Mouse (Mus musculus): Measurements from ENCODE around the gene Plxdc1. TPM values are rescaled to one million over a fixed set of nuclear protein-coding genes. Genes with fewer than 3 reads are reported as not detected.

Gene Plxdc1
- polyA plus RNA-seq, 1 experiment from 2014 or later = not detected

- peak overlapping the region; percentile 74; the same call in 1 of the 2 replicates for H3K27ac ChIP-seq (ENCODE audit: low read depth, low read length)
- peak overlapping the region; percentile 52 for H3K4me3 ChIP-seq (ENCODE audit: low read depth, low read length)
- peak overlapping the region; percentile 37 for H3K4me2 ChIP-seq
- no peaks in the 10 kb centered on the region for H3K9me3 ChIP-seq (ENCODE audit: control insufficient read depth, low read length)
- DNase-seq (ENCODE audit: low spot score, missing footprints) (peak; percentile 87), ATAC-seq (ENCODE audit: low FRiP score) (peak; percentile 27; the same call in 1 of the 2 replicates)
- 28% methylated on average over 7 of the region's 7 CpGs for WGBS
- H3K9ac ChIP-seq (ENCODE audit: low read length) = peak overlapping the region; percentile 41; the same call in 1 of the 2 replicates
- H3K36me3 ChIP-seq (ENCODE audit: control insufficient read depth, insufficient read depth, low read length) = no peaks in the 10 kb centered on the region
- no peaks in the 10 kb centered on the region for H3K4me1 ChIP-seq (ENCODE audit: control insufficient read depth, insufficient read depth, low read length)
- H3K27me3 ChIP-seq (ENCODE audit: control insufficient read depth, insufficient read depth, low read length) = no peaks in the 10 kb centered on the region
These were observed 101.6 kb downstream of the Plxdc1 start for GRCm38 (mm10) chr11:97884601-97885185.

- Histone ChIP-seq H3K27me3 (ENCODE audit: control insufficient read depth, insufficient read depth, low read length) (no peaks in the 10 kb centered on the region), H3K9me3 (ENCODE audit: control insufficient read depth, low read length) (no peaks in the 10 kb centered on the region), H3K36me3 (ENCODE audit: control insufficient read depth, insufficient read depth, low read length) (no peaks in the 10 kb centered on the region), H3K27ac (ENCODE audit: low read depth, low read length) (peak within 1 kb of the TSS; percentile 74; the same call in 1 of the 2 replicates), H3K4me2 (peak within 1 kb of the TSS; percentile 54), H3K4me1 (ENCODE audit: control insufficient read depth, insufficient read depth, low read length) (no peaks in the 10 kb centered on the region), H3K4me3 (ENCODE audit: low read depth, low read length) (peak within 1 kb of the TSS; percentile 52), H3K9ac (ENCODE audit: low read length) (peak within 1 kb of the TSS; percentile 68)
- ATAC-seq (ENCODE audit: low FRiP score) = peak; percentile 95
- peak; percentile 99 for DNase-seq (ENCODE audit: low spot score, missing footprints)
- WGBS = under 1% methylated on average over 37 of the region's 37 CpGs
These were observed 102.2 kb downstream of the Plxdc1 start, which contains the start of gene Fbxo47 for GRCm38 (mm10) chr11:97883918-97884600. Fbxo47 (minus strand) TSS chr11:97884154.

GRCm38 (mm10) chr11:97883542-97883917, 102.7 kb downstream of the Plxdc1 start:
- Histone ChIP-seq H3K27ac (ENCODE audit: low read depth, low read length) (peak overlapping the region; percentile 57; the same call in 1 of the 2 replicates), H3K4me3 (ENCODE audit: low read depth, low read length) (peak overlapping the region; percentile 52), H3K9ac (ENCODE audit: low read length) (peak overlapping the region; percentile 68), H3K36me3 (ENCODE audit: control insufficient read depth, insufficient read depth, low read length) (no peaks in the 10 kb centered on the region), H3K27me3 (ENCODE audit: control insufficient read depth, insufficient read depth, low read length) (no peaks in the 10 kb centered on the region), H3K4me2 (peak overlapping the region; percentile 54), H3K4me1 (ENCODE audit: control insufficient read depth, insufficient read depth, low read length) (no peaks in the 10 kb centered on the region), H3K9me3 (ENCODE audit: control insufficient read depth, low read length) (no peaks in the 10 kb centered on the region)
- ATAC-seq (ENCODE audit: low FRiP score) (peak; percentile 65), DNase-seq (ENCODE audit: low spot score, missing footprints) (peak; percentile 97)
- 3% methylated on average over 26 of the region's 26 CpGs for WGBS

- Histone ChIP-seq H3K27ac (ENCODE audit: low read depth, low read length) (no peak overlapping the region), H3K36me3 (ENCODE audit: control insufficient read depth, insufficient read depth, low read length) (no peaks in the 10 kb centered on the region), H3K9me3 (ENCODE audit: control insufficient read depth, low read length) (no peaks in the 10 kb centered on the region), H3K4me1 (ENCODE audit: control insufficient read depth, insufficient read depth, low read length) (no peaks in the 10 kb centered on the region), H3K4me3 (ENCODE audit: low read depth, low read length) (no peak overlapping the region), H3K4me2 (no peak overlapping the region), H3K27me3 (ENCODE audit: control insufficient read depth, insufficient read depth, low read length) (no peaks in the 10 kb centered on the region), H3K9ac (ENCODE audit: low read length) (no peak overlapping the region)
- WGBS = 92% methylated on average over 4 of the region's 4 CpGs
- DNase-seq (ENCODE audit: low spot score, missing footprints) (peak; percentile 84), ATAC-seq (ENCODE audit: low FRiP score) (no peak)
These were observed 105.9 kb downstream of the Plxdc1 start for GRCm38 (mm10) chr11:97880362-97880761.

GRCm38 (mm10) chr11:97877341-97877740, 108.9 kb downstream of the Plxdc1 start:
- no peak for DNase-seq (ENCODE audit: low spot score, missing footprints)
- no peak overlapping the region for H3K4me2 ChIP-seq
- ATAC-seq (ENCODE audit: low FRiP score) = no peak
- H3K36me3 ChIP-seq (ENCODE audit: control insufficient read depth, insufficient read depth, low read length) = no peaks in the 10 kb centered on the region
- H3K9ac ChIP-seq (ENCODE audit: low read length) = no peak overlapping the region
- H3K27me3 ChIP-seq (ENCODE audit: control insufficient read depth, insufficient read depth, low read length) = no peaks in the 10 kb centered on the region
- no peaks in the 10 kb centered on the region for H3K4me1 ChIP-seq (ENCODE audit: control insufficient read depth, insufficient read depth, low read length)
- no peak overlapping the region for H3K27ac ChIP-seq (ENCODE audit: low read depth, low read length)
- 85% methylated on average over 2 of the region's 2 CpGs for WGBS
- H3K4me3 ChIP-seq (ENCODE audit: low read depth, low read length) = no peak overlapping the region
- no peaks in the 10 kb centered on the region for H3K9me3 ChIP-seq (ENCODE audit: control insufficient read depth, low read length)

GRCm38 (mm10) chr11:97874396-97874795, 111.8 kb downstream of the Plxdc1 start:
- Histone ChIP-seq H3K4me2 (no peak overlapping the region), H3K4me1 (ENCODE audit: control insufficient read depth, insufficient read depth, low read length) (no peaks in the 10 kb centered on the region), H3K27me3 (ENCODE audit: control insufficient read depth, insufficient read depth, low read length) (no peaks in the 10 kb centered on the region), H3K27ac (ENCODE audit: low read depth, low read length) (no peak overlapping the region), H3K36me3 (ENCODE audit: control insufficient read depth, insufficient read depth, low read length) (no peaks in the 10 kb centered on the region), H3K9me3 (ENCODE audit: control insufficient read depth, low read length) (no peaks in the 10 kb centered on the region), H3K4me3 (ENCODE audit: low read depth, low read length) (no peak overlapping the region), H3K9ac (ENCODE audit: low read length) (no peak overlapping the region)
- DNase-seq (ENCODE audit: low spot score, missing footprints) = no peak
- no peak for ATAC-seq (ENCODE audit: low FRiP score)
- 79% methylated on average over 1 of the region's 1 CpGs for WGBS

Small RNAs within 50 kb of the gene (microRNA-seq; reads per million reads assigned to microRNA genes)
- not detected for gene Gm22461
- not detected for gene Gm27597

Other genes starting within 250 kb of the Plxdc1 start
- 2.4 TPM in 2 replicates for gene Pip4k2b, start 241.7 kb downstream of the Plxdc1 start, polyA plus RNA-seq (2014; fragmentation: Nextera tagmentation; extraction: Ambion mirVana)
- gene Cwc25, start 219.9 kb downstream of the Plxdc1 start, polyA plus RNA-seq (2014; fragmentation: Nextera tagmentation; extraction: Ambion mirVana) = 12.6 and 15.0 TPM in 2 replicates
- gene 1700001P01Rik, start 210.5 kb downstream of the Plxdc1 start, polyA plus RNA-seq (2014; fragmentation: Nextera tagmentation; extraction: Ambion mirVana) = 0.47 and 0.78 TPM in 2 replicates
- gene Rpl23, start 204.0 kb downstream of the Plxdc1 start, polyA plus RNA-seq (2014; fragmentation: Nextera tagmentation; extraction: Ambion mirVana) = 441 and 443 TPM in 2 replicates
- gene Lasp1, start 187.4 kb downstream of the Plxdc1 start, polyA plus RNA-seq (2014; fragmentation: Nextera tagmentation; extraction: Ambion mirVana) = 52.6 and 59.2 TPM in 2 replicates
- 14.7 and 17.3 TPM in 2 replicates for gene B230217C12Rik, start 145.7 kb downstream of the Plxdc1 start, polyA plus RNA-seq (2014; fragmentation: Nextera tagmentation; extraction: Ambion mirVana)
- gene Fbxo47, start 102.3 kb downstream of the Plxdc1 start, polyA plus RNA-seq (2014; fragmentation: Nextera tagmentation; extraction: Ambion mirVana) = 0.83 and 0.96 TPM in 2 replicates
- gene Arl5c, start 9.7 kb upstream of the Plxdc1 start, polyA plus RNA-seq (2014; fragmentation: Nextera tagmentation; extraction: Ambion mirVana) = 6.7 and 8.9 TPM in 2 replicates
- 9.7 and 10.3 TPM in 2 replicates for gene Cacnb1, start 36.6 kb upstream of the Plxdc1 start, polyA plus RNA-seq (2014; fragmentation: Nextera tagmentation; extraction: Ambion mirVana)
- gene Rpl19, start 40.3 kb upstream of the Plxdc1 start, polyA plus RNA-seq (2014; fragmentation: Nextera tagmentation; extraction: Ambion mirVana) = 945 and 991 TPM in 2 replicates
- gene Stac2, start 67.0 kb upstream of the Plxdc1 start, polyA plus RNA-seq (2014; fragmentation: Nextera tagmentation; extraction: Ambion mirVana) = 0.37 and 0.47 TPM in 2 replicates
- 23.4 and 24.9 TPM in 2 replicates for gene Fbxl20, start 164.0 kb upstream of the Plxdc1 start, polyA plus RNA-seq (2014; fragmentation: Nextera tagmentation; extraction: Ambion mirVana)
- gene Med1, start 206.8 kb upstream of the Plxdc1 start, polyA plus RNA-seq (2014; fragmentation: Nextera tagmentation; extraction: Ambion mirVana) = 78.4 and 80.5 TPM in 2 replicates
- gene Cdk12, start 216.6 kb upstream of the Plxdc1 start, polyA plus RNA-seq (2014; fragmentation: Nextera tagmentation; extraction: Ambion mirVana) = 11.1 and 12.1 TPM in 2 replicates

All from midbrain, embryonic 11.5 days (tissue).